Mouse (Mus musculus) erythroblast, embryonic 14.5 days (primary cell): ENCODE data around the gene Pptc7.

ENCODE experiments used
- GATA1 ChIP-seq: IDR thresholded peaks from 2 replicates; pipeline ENCODE4 v1.6.1; 2012; ENCODE audit warnings: low read length, inconsistent platforms, mixed read lengths
- TAL1 ChIP-seq: IDR thresholded peaks from 3 replicates; pipeline ENCODE4 v1.6.1; 2012; ENCODE audit warnings: low read length, inconsistent platforms, mixed read lengths

- no peak for TF ChIP-seq GATA1
- TF ChIP-seq TAL1 = no peak
Observed at GRCm38 (mm10) chr5:122285767-122286150, 1.6 kb downstream of the Pptc7 start.
